Mouse (Mus musculus) limb, embryonic 14.5 days (tissue): ENCODE measurements at regions not wholly inside any gene's neighbourhood (a gene's known extent, or its start where the extent isn't known, plus 50 kb on each side); places are given as distances from the start of the nearest gene placed in this dataset.

Experiments
- ATAC-seq: fragments of 200-750 bp; cut with Nextera tagmentation; 2 replicates; pipeline ENCODE4 v1.8.0; 2017; ENCODE audit warnings: low read depth, moderate number of reproducible peaks, moderate TSS enrichment; ENCODE audit not compliant: low FRiP score
- DNase-seq: peaks from one replicate; pipeline ENCODE4 v3.0.0-alpha.2; 2015; ENCODE audit warnings: low spot score
- H3K27ac ChIP-seq: fragments of 300-500 bp; sonication (generic); replicated peaks from 2 replicates; pipeline ENCODE4 v1.5.1; 2014; ENCODE audit warnings: low read depth, mild to moderate bottlenecking, low read length, moderate library complexity, mixed read lengths
- H3K27me3 ChIP-seq: fragments of 300-500 bp; sonication (generic); 2 replicates; pipeline ENCODE4 v1.6.1; 2014; ENCODE audit warnings: low read length, mixed read lengths; ENCODE audit not compliant: control insufficient read depth, insufficient read depth
- H3K36me3 ChIP-seq: fragments of 300-500 bp; sonication (generic); 2 replicates; pipeline ENCODE4 v1.6.1; 2014; ENCODE audit warnings: mild to moderate bottlenecking, low read length, moderate library complexity, mixed read lengths; ENCODE audit not compliant: control insufficient read depth, insufficient read depth
- H3K4me1 ChIP-seq: fragments of 300-500 bp; sonication (generic); 2 replicates; pipeline ENCODE4 v1.6.1; 2014; ENCODE audit warnings: antibody characterized with exemption, low read length, mixed read lengths; ENCODE audit not compliant: control insufficient read depth, insufficient read depth
- H3K4me2 ChIP-seq: fragments of 300-500 bp; sonication (generic); replicated peaks from 2 replicates; pipeline ENCODE4 v1.6.1; 2014; ENCODE audit warnings: low read depth, mild to moderate bottlenecking, low read length, moderate library complexity; ENCODE audit not compliant: severe bottlenecking
- H3K4me3 ChIP-seq: fragments of 300-500 bp; sonication (generic); replicated peaks from 2 replicates; pipeline ENCODE4 v1.5.1; 2014; ENCODE audit warnings: low read length
- H3K9ac ChIP-seq: fragments of 300-500 bp; sonication (generic); 2 replicates; pipeline ENCODE4 v1.6.1; 2014; ENCODE audit warnings: mild to moderate bottlenecking, low read depth, low read length, moderate library complexity; ENCODE audit not compliant: severe bottlenecking
- H3K9me3 ChIP-seq: fragments of 300-500 bp; sonication (generic); 2 replicates; pipeline ENCODE4 v1.6.1; 2016; ENCODE audit warnings: low read length; ENCODE audit not compliant: control insufficient read depth
- POLR2A ChIP-seq: fragments of 200-500 bp; IDR thresholded peaks from 2 replicates; pipeline ENCODE4 v1.8.0; 2012; ENCODE audit warnings: inconsistent platforms, mild to moderate bottlenecking, moderate library complexity, borderline replicate concordance; ENCODE audit not compliant: insufficient read depth, insufficient read length; ENCODE audit errors: extremely low read depth
- WGBS: fragments of 180-500 bp; shearing (Covaris S2); extraction: QIAGEN DNeasy Blood & Tissue Kit; methylation state at CpG from one replicate; pipeline ENCODE4 v1.1.7; 2014; 5-methylcytosine and 5-hydroxymethylcytosine counted together

GRCm38 (mm10) chr7:117931234-117931895 lies 184.6 kb downstream of the Rps15a start:
- no peak overlapping the region for H3K4me3 ChIP-seq
- H3K36me3 ChIP-seq: no peaks in the 10 kb centered on the region
- ATAC-seq (no peak), DNase-seq (no peak)
- 26% methylated on average over 12 of the region's 12 CpGs for WGBS
- H3K9ac ChIP-seq: no peak overlapping the region
- H3K4me2 ChIP-seq: no peak overlapping the region
- no peak overlapping the region for H3K27ac ChIP-seq
- H3K27me3 ChIP-seq: no peaks in the 10 kb centered on the region
- no peak for TF ChIP-seq POLR2A
- H3K9me3 ChIP-seq: no peaks in the 10 kb centered on the region
- peaks cover 5% of the 10 kb centered on the region; the same call in 1 of the 2 replicates for H3K4me1 ChIP-seq

- Histone ChIP-seq H3K4me2 (no peak overlapping the region), H3K27ac (no peak overlapping the region), H3K4me3 (no peak overlapping the region), H3K4me1 (peaks cover 5% of the 10 kb centered on the region; the same call in 1 of the 2 replicates), H3K9ac (no peak overlapping the region), H3K27me3 (no peaks in the 10 kb centered on the region), H3K36me3 (no peaks in the 10 kb centered on the region), H3K9me3 (no peaks in the 10 kb centered on the region)
- no peak for TF ChIP-seq POLR2A
- DNase-seq (no peak), ATAC-seq (no peak)
- WGBS: 53% methylated on average over 9 of the region's 9 CpGs
These were observed 185.6 kb downstream of the Rps15a start for GRCm38 (mm10) chr7:117930392-117930791.

DNA sequence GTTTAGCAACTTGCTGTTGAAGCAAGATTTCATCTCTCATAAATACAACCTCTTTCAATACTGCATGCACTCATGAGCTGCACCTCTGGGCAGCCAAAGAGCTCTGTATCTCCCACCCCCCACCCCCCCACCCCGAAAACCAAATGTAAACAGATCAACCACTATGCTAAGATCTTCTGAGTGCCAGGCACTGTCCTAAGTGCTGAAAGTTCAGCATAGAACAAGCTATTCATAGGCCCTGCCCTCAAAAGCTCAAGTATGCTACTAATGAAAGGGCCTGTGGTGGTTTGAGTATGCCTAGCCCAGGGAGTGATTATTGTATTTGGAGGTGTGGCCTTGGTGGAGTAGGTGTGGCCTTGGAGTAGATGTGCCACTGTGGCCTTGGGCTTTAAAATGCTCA lies 189.6 kb downstream of the Rps15a start:
- DNase-seq (peak; percentile 49), ATAC-seq (no peak)
- no peak overlapping the region for H3K27ac ChIP-seq
- no peak overlapping the region for H3K9ac ChIP-seq
- H3K27me3 ChIP-seq: no peaks in the 10 kb centered on the region
- no peaks in the 10 kb centered on the region for H3K9me3 ChIP-seq
- H3K4me3 ChIP-seq: no peak overlapping the region
- 33% methylated on average over 1 of the region's 1 CpGs for WGBS
- H3K4me2 ChIP-seq: no peak overlapping the region
- H3K36me3 ChIP-seq: no peaks in the 10 kb centered on the region
- TF ChIP-seq POLR2A: no peak
- no peaks in the 10 kb centered on the region for H3K4me1 ChIP-seq

DNA sequence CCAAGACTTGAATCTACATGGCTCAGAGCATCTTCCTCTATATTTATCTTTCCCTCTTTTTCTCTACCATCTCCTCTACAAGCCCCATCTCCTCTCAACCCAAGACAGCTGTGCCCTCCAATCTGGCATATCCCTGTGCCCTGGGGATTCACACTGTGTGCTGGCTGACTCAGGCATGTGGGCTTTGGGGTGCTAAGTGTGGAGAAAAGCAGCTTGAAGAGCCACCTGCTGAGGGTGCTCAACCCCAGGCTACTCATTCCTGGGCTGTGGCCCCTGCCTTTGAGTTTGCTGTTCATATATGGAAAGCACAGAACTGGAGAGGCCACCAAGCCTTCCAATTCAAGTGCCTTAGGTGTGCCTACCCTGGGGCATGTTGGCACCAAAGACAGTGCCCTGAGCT lies 193.7 kb downstream of the Rps15a start:
- no peak for ATAC-seq
- Histone ChIP-seq H3K36me3 (no peaks in the 10 kb centered on the region), H3K27me3 (no peaks in the 10 kb centered on the region), H3K4me3 (no peak overlapping the region), H3K9me3 (no peaks in the 10 kb centered on the region), H3K27ac (no peak overlapping the region), H3K4me1 (no peaks in the 10 kb centered on the region), H3K4me2 (no peak overlapping the region), H3K9ac (no peak overlapping the region)
- TF ChIP-seq POLR2A: no peak
- DNase-seq: no peak

DNA sequence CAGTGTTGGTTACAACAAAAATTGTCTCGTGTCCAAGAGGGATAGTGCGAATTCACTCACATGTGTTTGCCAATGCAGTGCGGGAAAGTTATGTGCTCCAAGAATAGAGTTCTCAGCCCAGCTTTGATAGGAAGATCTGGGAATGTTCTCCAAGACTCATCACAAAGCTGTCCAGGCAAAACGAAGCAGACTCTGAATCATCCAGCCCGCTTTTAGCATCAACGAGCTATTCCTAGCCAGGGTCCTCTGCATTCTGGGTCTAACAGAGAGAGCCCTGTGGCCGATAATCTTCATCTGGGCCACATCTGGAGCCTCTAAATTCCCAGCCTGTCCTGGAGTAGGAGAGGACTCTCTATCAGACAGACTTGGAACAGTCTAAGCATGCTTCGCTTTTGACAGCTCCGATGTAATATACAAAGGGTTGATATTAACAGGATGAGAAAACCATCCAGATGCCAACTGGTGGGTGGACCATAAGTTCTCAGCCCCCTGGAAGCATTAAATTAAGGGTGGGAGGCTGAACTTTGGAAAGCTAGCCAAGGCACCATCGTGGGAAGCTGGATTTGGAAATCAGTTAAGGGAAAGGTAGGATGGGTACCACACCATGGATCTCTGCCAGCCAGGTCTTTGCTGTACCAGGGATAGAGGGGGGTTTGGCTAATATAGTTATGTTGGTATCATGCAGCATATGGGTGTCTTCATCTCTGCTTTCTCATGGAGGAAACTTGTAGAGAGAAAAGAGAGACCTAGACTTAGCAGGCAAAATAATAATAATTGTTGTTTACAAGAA lies 197.6 kb downstream of the Rps15a start:
- H3K4me1 ChIP-seq: no peaks in the 10 kb centered on the region
- no peak overlapping the region for H3K4me2 ChIP-seq
- H3K9ac ChIP-seq: no peak overlapping the region
- no peaks in the 10 kb centered on the region for H3K9me3 ChIP-seq
- ATAC-seq (no peak), DNase-seq (no peak)
- H3K36me3 ChIP-seq: no peaks in the 10 kb centered on the region
- no peak for TF ChIP-seq POLR2A
- H3K4me3 ChIP-seq: no peak overlapping the region
- no peaks in the 10 kb centered on the region for H3K27me3 ChIP-seq
- WGBS: 90% methylated on average over 10 of the region's 10 CpGs
- no peak overlapping the region for H3K27ac ChIP-seq

DNA sequence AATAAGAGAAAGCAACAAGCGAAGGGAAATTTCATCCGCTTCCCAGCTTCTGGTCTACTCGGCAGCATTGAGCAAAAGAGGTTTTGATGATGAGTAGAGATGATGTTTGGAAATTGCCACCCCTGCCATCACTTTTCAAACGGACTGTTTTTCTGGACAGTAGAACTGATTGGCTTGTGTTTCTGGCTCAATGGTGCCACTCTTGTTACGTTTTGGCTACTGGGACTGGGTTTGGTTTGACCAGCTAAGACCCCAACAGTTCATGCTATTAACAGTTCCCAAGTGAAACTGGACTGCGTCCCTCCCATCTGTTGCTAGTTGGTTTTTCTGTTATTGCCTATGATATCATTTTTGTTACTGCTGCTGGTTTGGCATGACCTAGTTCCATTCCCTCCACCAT lies 199.1 kb downstream of the Rps15a start:
- H3K9ac ChIP-seq: no peak overlapping the region
- H3K4me1 ChIP-seq: peaks cover 3% of the 10 kb centered on the region; the same call in 1 of the 2 replicates
- no peak overlapping the region for H3K4me3 ChIP-seq
- 89% methylated on average over 6 of the region's 6 CpGs for WGBS
- TF ChIP-seq POLR2A: no peak
- DNase-seq (no peak), ATAC-seq (no peak)
- H3K27me3 ChIP-seq: no peaks in the 10 kb centered on the region
- no peak overlapping the region for H3K4me2 ChIP-seq
- H3K36me3 ChIP-seq: no peaks in the 10 kb centered on the region
- no peaks in the 10 kb centered on the region for H3K9me3 ChIP-seq
- no peak overlapping the region for H3K27ac ChIP-seq
